Mouse (Mus musculus) thymus, adult 2 months (tissue): Measurements from ENCODE around the gene Acad9. TPM values are rescaled to one million over a fixed set of nuclear protein-coding genes. Genes with fewer than 3 reads are reported as not detected.
A peak's percentile ranks its signal among the peaks of the same experiment; 100 is the strongest.
"Not testable (repeated sequence)": the region's sequence is repeated elsewhere in the genome, so short reads cannot be mapped to it uniquely, and the experiment has no call there.

Source experiments
- DNase-seq: peaks from one replicate; pipeline ENCODE4 v3.0.0; 2021
- H3K27ac ChIP-seq: fragments of 200-500 bp; 2 replicates; pipeline ENCODE4 v1.5.1; 2012; ENCODE audit warnings: low read length, control low read depth; ENCODE audit not compliant: control insufficient read depth, insufficient read depth
- H3K27me3 ChIP-seq: fragments of 200-500 bp; 2 replicates; pipeline ENCODE4 v1.6.1; 2012; ENCODE audit warnings: mild to moderate bottlenecking, low read length, moderate library complexity, mixed read lengths; ENCODE audit not compliant: control insufficient read depth, insufficient read depth
- H3K36me3 ChIP-seq: fragments of 200-500 bp; 2 replicates; pipeline ENCODE4 v1.6.1; 2012; ENCODE audit warnings: mild to moderate bottlenecking, low read length, moderate library complexity; ENCODE audit not compliant: control insufficient read depth, insufficient read depth
- H3K4me1 ChIP-seq: fragments of 200-500 bp; replicated peaks from 2 replicates; pipeline ENCODE4 v1.6.1; 2012; ENCODE audit warnings: low read length; ENCODE audit not compliant: control insufficient read depth, insufficient read depth
- H3K4me3 ChIP-seq: fragments of 200-500 bp; 2 replicates; pipeline ENCODE4 v1.5.1; 2012; ENCODE audit warnings: mild to moderate bottlenecking, low read length, control low read depth, moderate library complexity; ENCODE audit not compliant: control insufficient read depth, insufficient read depth
- CTCF ChIP-seq: fragments of 200-500 bp; IDR thresholded peaks from 2 replicates; pipeline ENCODE4 v1.5.1; 2012; ENCODE audit warnings: mild to moderate bottlenecking, control low read depth, low read length, moderate library complexity, borderline replicate concordance; ENCODE audit not compliant: control insufficient read depth, poor library complexity, insufficient read depth; ENCODE audit errors: extremely low read depth
- POLR2A ChIP-seq: fragments of 200-500 bp; IDR thresholded peaks from 2 replicates; pipeline ENCODE4 v1.6.1; 2012; ENCODE audit warnings: mild to moderate bottlenecking, low read length, control low read depth, moderate library complexity; ENCODE audit not compliant: control insufficient read depth, poor library complexity, insufficient read depth; ENCODE audit errors: extremely low read depth
- WGBS: fragments of 180-500 bp; shearing (Covaris S2); methylation state at CpG from one replicate; pipeline ENCODE4 v1.1.7; 2018; 5-methylcytosine and 5-hydroxymethylcytosine counted together
- polyA plus RNA-seq: library from polyadenylated mRNA; depleted of rRNA; stranded (reverse); fragments of >200 nt; gene quantifications from 2 replicates; pipeline ENCODE4 v1.2.3, GENCODE M21; 2012; rRNA removed

The Acad9 gene
- polyA plus RNA-seq, 1 experiment: 20.8 TPM

DNA sequence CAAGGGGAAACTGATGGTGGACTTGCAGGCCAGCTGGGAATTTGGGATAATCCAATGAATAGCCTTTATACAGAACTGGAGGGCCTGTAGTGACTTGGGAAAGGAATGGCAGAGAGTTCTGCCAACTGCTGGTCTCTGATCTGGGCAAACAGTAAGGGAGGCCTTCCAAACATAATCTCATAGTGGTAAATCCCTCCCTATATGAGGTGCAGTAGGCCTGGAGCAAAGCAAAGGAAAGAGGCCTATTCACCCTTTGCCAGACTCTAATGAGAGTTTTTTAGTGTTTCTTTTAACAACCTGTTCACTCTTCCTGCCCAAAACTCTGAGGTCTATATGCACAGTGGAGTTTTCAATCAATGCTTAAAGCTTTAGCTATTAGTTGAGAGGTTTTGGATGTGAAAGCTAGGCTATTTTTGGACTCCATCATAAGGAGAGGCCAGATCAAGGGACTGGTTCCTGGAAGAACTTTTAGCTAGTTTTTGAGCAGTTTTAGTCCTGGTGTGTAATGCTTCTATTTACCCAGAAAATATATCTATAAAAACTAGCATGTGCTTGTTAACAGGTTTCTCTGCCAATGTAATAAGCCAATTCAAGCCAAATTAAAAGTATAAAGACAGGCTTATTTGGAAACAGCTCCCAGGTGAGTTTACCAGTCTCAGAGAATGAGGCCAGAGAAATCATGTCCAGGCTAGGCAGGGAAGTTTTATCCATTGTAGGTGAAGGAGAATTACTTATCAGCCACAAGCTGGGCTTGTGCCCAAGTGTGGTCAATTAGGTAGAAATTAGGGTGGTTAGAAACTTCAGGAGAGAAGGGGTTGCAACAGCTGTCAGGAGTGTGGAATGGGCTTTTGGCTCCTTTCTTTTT lies 54.1 kb downstream of the Acad9 start:
- TF ChIP-seq CTCF: no peak
- no peak for TF ChIP-seq POLR2A
- Histone ChIP-seq H3K27me3 (no peaks in the 10 kb centered on the region; the same call in 1 of the 2 replicates), H3K4me3 (no peak overlapping the region), H3K27ac (no peak overlapping the region), H3K4me1 (no peaks in the 10 kb centered on the region), H3K36me3 (no peaks in the 10 kb centered on the region)
- DNase-seq: no peak

DNA sequence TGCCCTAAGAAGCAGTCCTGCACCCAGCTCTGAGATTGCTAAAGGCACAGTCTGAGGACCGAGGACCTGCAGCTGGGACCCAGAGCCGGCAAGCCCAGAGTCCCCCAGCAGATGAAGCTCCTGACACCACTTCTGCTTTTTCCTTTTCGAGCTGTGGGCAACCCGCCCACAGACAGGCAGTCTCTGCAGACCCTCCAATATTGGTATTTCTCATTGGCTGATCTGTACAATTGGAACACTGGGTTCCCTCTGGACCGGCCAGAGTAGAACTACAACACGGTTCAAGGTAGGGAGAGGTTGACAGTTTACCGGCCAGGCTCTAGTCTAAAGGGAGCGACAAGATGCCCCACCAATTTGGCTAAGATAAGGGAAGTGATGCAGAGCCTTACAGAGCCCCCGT lies 60.4 kb downstream of the Acad9 start:
- 56% methylated on average over 9 of the region's 9 CpGs for WGBS
- DNase-seq, H3K36me3 ChIP-seq, H3K4me1 ChIP-seq, H3K27ac ChIP-seq, H3K27me3 ChIP-seq, H3K4me3 ChIP-seq: not testable (repeated sequence)

DNA sequence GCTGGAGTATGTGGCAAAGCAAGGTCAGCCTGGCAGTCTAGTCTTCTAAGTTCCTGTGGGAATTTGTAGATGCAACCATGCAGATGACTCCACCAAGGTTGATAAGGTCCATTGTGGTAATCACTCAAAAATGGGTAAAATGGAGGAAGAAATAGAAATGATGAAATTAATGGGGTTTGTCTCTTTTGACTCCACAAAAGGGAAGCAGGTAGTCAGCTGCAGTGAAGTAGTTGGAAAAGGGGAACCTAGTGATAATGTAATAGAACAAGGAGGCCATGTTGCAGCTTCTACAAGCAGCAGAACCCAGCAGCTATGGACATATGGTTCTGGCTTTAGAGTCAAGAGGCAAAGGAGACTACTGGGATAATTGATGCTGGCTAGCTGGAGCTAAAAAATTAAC lies 70.4 kb downstream of the Acad9 start:
- no peak for TF ChIP-seq POLR2A
- TF ChIP-seq CTCF: no peak
- Histone ChIP-seq H3K27me3 (no peaks in the 10 kb centered on the region), H3K4me3 (no peak overlapping the region), H3K4me1 (no peaks in the 10 kb centered on the region), H3K27ac (no peak overlapping the region), H3K36me3 (no peaks in the 10 kb centered on the region)
- no peak for DNase-seq

- no peaks in the 10 kb centered on the region for H3K36me3 ChIP-seq
- no peak for TF ChIP-seq POLR2A
- TF ChIP-seq CTCF: no peak
- H3K4me3 ChIP-seq: no peak overlapping the region
- H3K27ac ChIP-seq: no peak overlapping the region
- H3K4me1 ChIP-seq: no peaks in the 10 kb centered on the region
- WGBS: 44% methylated on average over 2 of the region's 2 CpGs
- peak; percentile 19 for DNase-seq
- no peaks in the 10 kb centered on the region for H3K27me3 ChIP-seq
Measured at GRCm38 (mm10) chr3:36137560-36137959, 71.8 kb downstream of the Acad9 start.

GRCm38 (mm10) chr3:36138171-36138660 lies 72.4 kb downstream of the Acad9 start:
- TF ChIP-seq CTCF (no peak), POLR2A (no peak)
- no peak for DNase-seq
- H3K4me1 ChIP-seq: no peaks in the 10 kb centered on the region
- no peaks in the 10 kb centered on the region for H3K27me3 ChIP-seq
- H3K27ac ChIP-seq: no peak overlapping the region
- WGBS: 87% methylated on average over 1 of the region's 1 CpGs
- H3K36me3 ChIP-seq: no peaks in the 10 kb centered on the region
- no peak overlapping the region for H3K4me3 ChIP-seq

- no peaks in the 10 kb centered on the region for H3K4me1 ChIP-seq
- H3K27me3 ChIP-seq: no peaks in the 10 kb centered on the region
- TF ChIP-seq CTCF (no peak), POLR2A (no peak)
- no peak for DNase-seq
- no peak overlapping the region for H3K4me3 ChIP-seq
- H3K27ac ChIP-seq: no peak overlapping the region
- no peaks in the 10 kb centered on the region for H3K36me3 ChIP-seq
Measured at GRCm38 (mm10) chr3:36138996-36139395, 73.2 kb downstream of the Acad9 start.

Other genes with a start within 250 kb of the Acad9 start
- 5.0 and 6.2 TPM in 2 replicates for gene Dcun1d1, start 128.5 kb upstream of the Acad9 start, polyA plus RNA-seq
- gene Mccc1, start 65.3 kb upstream of the Acad9 start, polyA plus RNA-seq: 17.3 and 20.5 TPM in 2 replicates
- gene Ccdc144b, start 12.4 kb upstream of the Acad9 start, polyA plus RNA-seq: 0.01 and 0.03 TPM in 2 replicates
- gene D3Ertd254e, start 85.0 kb downstream of the Acad9 start, polyA plus RNA-seq: 1.3 and 1.4 TPM in 2 replicates
- gene Qrfpr, start 156.3 kb downstream of the Acad9 start, polyA plus RNA-seq: 1.2 and 1.5 TPM in 2 replicates